Mouse (Mus musculus) lung, postnatal 0 days (tissue): ENCODE measurements around the gene Palld. TPM values are rescaled to one million over a fixed set of nuclear protein-coding genes. Genes with fewer than 3 reads are reported as not detected.

ENCODE experiments used
- ATAC-seq: fragments of 200-750 bp; cut with Nextera tagmentation; 2 replicates; pipeline ENCODE4 v1.8.0; 2017; ENCODE audit warnings: moderate library complexity
- DNase-seq: peaks from one replicate; pipeline ENCODE4 v3.0.0-alpha.2; 2016; ENCODE audit warnings: low spot score
- H3K27ac ChIP-seq: fragments of 300-500 bp; sonication (generic); 2 replicates; pipeline ENCODE4 v1.5.1; 2014; ENCODE audit warnings: antibody characterized with exemption, mild to moderate bottlenecking, low read length, mixed read lengths
- H3K27me3 ChIP-seq: fragments of 300-500 bp; sonication (generic); replicated peaks from 2 replicates; pipeline ENCODE4 v1.6.1; 2014; ENCODE audit warnings: low read length, mixed read lengths; ENCODE audit not compliant: insufficient read depth
- H3K36me3 ChIP-seq: fragments of 300-500 bp; sonication (generic); 2 replicates; pipeline ENCODE4 v1.6.1; 2014; ENCODE audit warnings: low read length, mixed read lengths; ENCODE audit not compliant: insufficient read depth
- H3K4me1 ChIP-seq: fragments of 300-500 bp; sonication (generic); 2 replicates; pipeline ENCODE4 v1.6.1; 2014; ENCODE audit warnings: antibody characterized with exemption, low read depth, low read length, mixed read lengths; ENCODE audit not compliant: insufficient read depth
- H3K4me2 ChIP-seq: fragments of 300-500 bp; sonication (generic); replicated peaks from 2 replicates; pipeline ENCODE4 v1.6.1; 2014; ENCODE audit warnings: low read depth, mild to moderate bottlenecking, low read length, moderate library complexity, mixed read lengths
- H3K4me3 ChIP-seq: fragments of 300-500 bp; sonication (generic); 2 replicates; pipeline ENCODE4 v1.5.1; 2014; ENCODE audit warnings: low read depth, low read length
- H3K9ac ChIP-seq: fragments of 300-500 bp; sonication (generic); replicated peaks from 2 replicates; pipeline ENCODE4 v1.6.1; 2014; ENCODE audit warnings: low read depth, mild to moderate bottlenecking
- H3K9me3 ChIP-seq: fragments of 300-500 bp; sonication (generic); 2 replicates; pipeline ENCODE4 v1.6.1; 2016; ENCODE audit warnings: low read length, mixed read lengths
- CTCF ChIP-seq: IDR thresholded peaks from 2 replicates; pipeline ENCODE4 v1.5.1; 2016; ENCODE audit warnings: antibody characterized with exemption, mild to moderate bottlenecking
- EP300 ChIP-seq: IDR thresholded peaks from 2 replicates; pipeline ENCODE4 v1.6.1; 2016; ENCODE audit warnings: antibody characterized with exemption, mild to moderate bottlenecking, control low read depth
- WGBS: fragments of 180-500 bp; shearing (Covaris S2); extraction: QIAGEN DNeasy Blood & Tissue Kit; methylation state at CpG from one replicate; pipeline ENCODE4 v1.1.7; 2014; 5-methylcytosine and 5-hydroxymethylcytosine counted together
- polyA plus RNA-seq: library from polyadenylated mRNA; unstranded; fragments of >200 nt; fragmentation: Nextera tagmentation; extraction: Ambion mirVana; gene quantifications from 2 replicates; pipeline ENCODE4 v1.2.1, GENCODE M21; 2015

Palld gene
- polyA plus RNA-seq, 1 experiment from 2014 or later = 130 TPM

- ATAC-seq = no peak
- H3K36me3 ChIP-seq = no peaks in the 10 kb centered on the region
- no peak for DNase-seq
- H3K9ac ChIP-seq = no peak overlapping the region
- H3K4me1 ChIP-seq = no peaks in the 10 kb centered on the region
- no peaks in the 10 kb centered on the region for H3K27me3 ChIP-seq
- H3K4me3 ChIP-seq = no peak overlapping the region
- TF ChIP-seq EP300 (no peak), CTCF (no peak)
- H3K9me3 ChIP-seq = no peaks in the 10 kb centered on the region
- WGBS = 49% methylated on average over 7 of the region's 7 CpGs
- H3K27ac ChIP-seq = no peak overlapping the region
- H3K4me2 ChIP-seq = no peak overlapping the region
These were observed 17.9 kb upstream of the Palld start for GRCm38 (mm10) chr8:61920389-61920788.

GRCm38 (mm10) chr8:61919145-61919788 is 16.8 kb upstream of the Palld start:
- Histone ChIP-seq H3K4me2 (no peak overlapping the region), H3K4me3 (no peak overlapping the region), H3K36me3 (no peaks in the 10 kb centered on the region), H3K27me3 (no peaks in the 10 kb centered on the region), H3K27ac (no peak overlapping the region), H3K9ac (no peak overlapping the region), H3K9me3 (no peaks in the 10 kb centered on the region), H3K4me1 (no peaks in the 10 kb centered on the region)
- TF ChIP-seq EP300 = no peak
- TF ChIP-seq CTCF = no peak
- DNase-seq (no peak), ATAC-seq (no peak)
- WGBS = 80% methylated on average over 2 of the region's 2 CpGs

- no peak overlapping the region for H3K4me3 ChIP-seq
- DNase-seq = no peak
- no peaks in the 10 kb centered on the region for H3K4me1 ChIP-seq
- H3K9me3 ChIP-seq = no peaks in the 10 kb centered on the region
- no peaks in the 10 kb centered on the region for H3K27me3 ChIP-seq
- no peak overlapping the region for H3K9ac ChIP-seq
- no peak for ATAC-seq
- no peak overlapping the region for H3K4me2 ChIP-seq
- 59% methylated on average over 4 of the region's 4 CpGs for WGBS
- H3K27ac ChIP-seq = no peak overlapping the region
- no peak for TF ChIP-seq EP300
- no peak for TF ChIP-seq CTCF
- no peaks in the 10 kb centered on the region for H3K36me3 ChIP-seq
These were observed 14.8 kb upstream of the Palld start for GRCm38 (mm10) chr8:61917287-61917686.

- H3K9ac ChIP-seq = no peak overlapping the region
- H3K4me3 ChIP-seq = no peak overlapping the region
- no peak overlapping the region for H3K4me2 ChIP-seq
- WGBS = 63% methylated on average over 9 of the region's 9 CpGs
- TF ChIP-seq EP300 (no peak), CTCF (no peak)
- H3K27me3 ChIP-seq = no peaks in the 10 kb centered on the region
- DNase-seq (no peak), ATAC-seq (no peak)
- peaks cover under 1% of the 10 kb centered on the region; the same call in 1 of the 2 replicates for H3K4me1 ChIP-seq
- H3K36me3 ChIP-seq = no peaks in the 10 kb centered on the region
- H3K9me3 ChIP-seq = no peaks in the 10 kb centered on the region
- no peak overlapping the region for H3K27ac ChIP-seq
These were observed 11.5 kb upstream of the Palld start for GRCm38 (mm10) chr8:61913957-61914356.

- peaks cover 4% of the 10 kb centered on the region; the same call in 1 of the 2 replicates for H3K4me1 ChIP-seq
These were observed 10.3 kb upstream of the Palld start for GRCm38 (mm10) chr8:61912817-61913216.

DNA sequence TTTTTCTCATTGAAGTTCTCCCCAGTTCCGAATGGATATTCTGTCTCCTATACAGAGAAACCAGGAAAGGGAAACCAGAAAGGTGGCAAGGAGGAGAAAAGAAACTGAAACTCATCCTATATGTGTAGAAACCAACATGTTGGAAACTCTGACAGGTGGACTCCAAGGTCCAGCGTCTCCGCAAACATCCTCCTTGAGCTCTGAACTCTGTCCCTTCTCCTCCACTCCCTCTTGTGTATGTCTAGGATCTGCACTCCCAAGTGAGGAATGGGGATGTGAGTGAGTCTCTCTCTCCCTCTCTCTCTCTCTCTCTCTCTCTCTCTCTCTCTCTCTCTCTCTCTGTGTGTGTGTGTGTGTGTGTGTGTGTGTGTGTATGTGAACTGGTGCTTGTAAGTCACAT is 6.8 kb upstream of the Palld start:
- WGBS = 72% methylated on average over 3 of the region's 3 CpGs
- DNase-seq (no peak), ATAC-seq (no peak)
- Histone ChIP-seq H3K9ac (no peak overlapping the region), H3K4me2 (no peak overlapping the region; the same call in 1 of the 2 replicates), H3K27ac (no peak overlapping the region), H3K36me3 (no peaks in the 10 kb centered on the region), H3K27me3 (no peaks in the 10 kb centered on the region), H3K9me3 (no peaks in the 10 kb centered on the region), H3K4me3 (no peak overlapping the region), H3K4me1 (peaks cover 4% of the 10 kb centered on the region; the same call in 1 of the 2 replicates)
- TF ChIP-seq CTCF (no peak), EP300 (no peak)

More at GRCm38 (mm10) chr8:61912817-61913216, 10.3 kb upstream of the Palld start:
- no peaks in the 10 kb centered on the region for H3K36me3 ChIP-seq
- H3K9me3 ChIP-seq = no peaks in the 10 kb centered on the region
- H3K27me3 ChIP-seq = no peaks in the 10 kb centered on the region
- H3K4me2 ChIP-seq = no peak overlapping the region
- H3K4me3 ChIP-seq = no peak overlapping the region
- TF ChIP-seq CTCF (no peak), EP300 (no peak)
- ATAC-seq (no peak), DNase-seq (no peak)
- no peak overlapping the region for H3K9ac ChIP-seq
- WGBS = 93% methylated on average over 5 of the region's 5 CpGs
- no peak overlapping the region for H3K27ac ChIP-seq
